Mouse (Mus musculus) kidney, postnatal 36 days (tissue): ENCODE results near the gene Cpeb4.
"Not testable (repeated sequence)": the region's sequence is repeated elsewhere in the genome, so short reads cannot be mapped to it uniquely, and the experiment has no call there.

Experiments
- DNase-seq, 2 experiments: peaks; one replicate each; pipeline ENCODE4 v3.0.0; 2021 to 2022; ENCODE audit warnings: mixed read lengths in 2 of 2

Cpeb4 gene

DNA sequence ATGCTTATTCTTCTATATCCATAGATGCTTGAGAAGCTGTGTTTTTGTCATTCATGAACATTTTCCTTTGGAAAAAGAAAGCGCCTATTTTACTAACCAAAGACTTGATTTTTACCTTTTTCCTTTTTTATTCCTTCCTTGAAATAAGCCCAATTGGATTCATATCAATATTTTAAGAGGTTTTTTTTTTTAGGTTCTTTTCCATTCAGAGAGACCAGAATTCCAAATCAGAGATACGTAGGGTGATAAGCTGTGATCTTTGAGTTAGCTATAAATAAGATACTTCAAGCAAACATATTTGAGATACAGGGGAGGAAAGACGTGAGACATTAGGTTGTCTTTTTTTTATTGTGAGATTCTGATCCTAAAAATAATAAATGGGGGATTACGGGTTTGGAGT lies at the start of gene Cpeb4:
Gene Cpeb4, plus strand, starts transcription at position 301 of the 400 bp plus-strand sequence.
- no peak for DNase-seq

DNA sequence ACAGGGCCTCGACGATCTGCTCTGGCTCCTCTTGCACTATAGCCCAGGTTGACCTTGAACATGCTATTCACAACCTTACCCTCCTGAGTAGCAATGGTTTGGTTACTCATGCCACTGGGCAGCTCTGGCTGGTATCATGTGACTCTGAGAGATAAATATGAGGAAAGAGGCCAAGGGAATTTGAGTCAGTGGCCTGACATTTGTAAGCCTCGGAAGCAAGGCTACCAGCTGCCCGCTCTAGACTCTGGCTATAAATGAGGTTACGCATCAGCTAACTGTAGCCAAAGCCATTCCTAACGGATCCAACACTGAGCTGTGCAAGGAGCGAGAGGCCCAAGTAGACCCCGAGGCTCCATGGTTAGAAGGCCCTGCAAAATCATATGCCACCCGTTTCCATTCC lies 49.5 kb upstream of the Cpeb4 start:
- DNase-seq = no peak

DNA sequence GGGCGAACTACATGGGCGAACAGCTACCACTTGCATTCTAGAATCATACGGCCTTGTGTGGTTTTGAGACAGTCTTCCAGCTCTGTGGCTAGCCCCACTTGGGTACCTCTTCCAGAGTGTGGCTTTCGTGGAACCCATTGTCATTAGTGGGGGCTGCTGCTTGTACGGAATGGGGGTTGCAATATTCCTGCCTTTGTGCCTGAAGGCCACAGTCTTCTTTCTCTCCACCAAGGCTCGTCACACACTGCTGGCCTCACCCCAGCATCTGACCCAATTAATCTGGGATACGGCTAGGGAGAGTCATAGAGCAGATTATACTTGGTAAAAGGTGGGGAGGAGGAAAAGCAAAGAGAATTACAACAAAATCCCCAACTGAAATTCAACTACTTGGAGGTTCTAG lies 48.5 kb upstream of the Cpeb4 start:
- DNase-seq = no peak

DNA sequence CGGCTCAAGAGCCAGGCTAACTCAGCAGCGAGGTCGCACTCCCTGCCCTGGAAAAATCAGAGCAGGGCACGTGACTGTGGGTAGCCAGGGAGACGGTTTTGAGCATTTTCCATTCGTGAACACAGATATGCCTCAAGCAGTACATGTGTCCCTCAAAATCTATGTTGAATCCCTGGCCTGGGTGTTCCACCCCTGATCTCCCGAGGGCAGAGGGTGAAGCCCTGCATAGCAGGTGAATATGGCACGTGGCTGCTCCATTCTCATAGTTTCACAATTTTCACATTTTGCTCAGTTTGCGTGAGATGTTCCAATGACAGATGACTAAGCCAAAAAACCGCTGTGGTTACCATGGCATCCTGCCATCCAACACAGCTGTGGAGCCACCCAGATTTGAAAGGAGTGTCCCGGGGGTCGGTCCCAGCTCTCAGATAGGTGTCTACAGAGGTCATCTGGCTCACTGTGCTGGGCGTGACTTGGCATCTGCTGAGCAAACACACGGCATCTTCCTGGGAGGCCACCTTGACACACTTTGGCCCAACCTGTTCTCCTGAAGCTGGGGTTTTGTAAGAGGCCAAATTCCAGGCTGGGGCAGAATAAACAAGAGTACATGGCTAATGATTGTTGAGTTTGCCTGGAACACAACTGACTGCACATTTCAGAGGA lies 47.4 kb upstream of the Cpeb4 start:
- peak; percentile 91 to 97 for DNase-seq

DNA sequence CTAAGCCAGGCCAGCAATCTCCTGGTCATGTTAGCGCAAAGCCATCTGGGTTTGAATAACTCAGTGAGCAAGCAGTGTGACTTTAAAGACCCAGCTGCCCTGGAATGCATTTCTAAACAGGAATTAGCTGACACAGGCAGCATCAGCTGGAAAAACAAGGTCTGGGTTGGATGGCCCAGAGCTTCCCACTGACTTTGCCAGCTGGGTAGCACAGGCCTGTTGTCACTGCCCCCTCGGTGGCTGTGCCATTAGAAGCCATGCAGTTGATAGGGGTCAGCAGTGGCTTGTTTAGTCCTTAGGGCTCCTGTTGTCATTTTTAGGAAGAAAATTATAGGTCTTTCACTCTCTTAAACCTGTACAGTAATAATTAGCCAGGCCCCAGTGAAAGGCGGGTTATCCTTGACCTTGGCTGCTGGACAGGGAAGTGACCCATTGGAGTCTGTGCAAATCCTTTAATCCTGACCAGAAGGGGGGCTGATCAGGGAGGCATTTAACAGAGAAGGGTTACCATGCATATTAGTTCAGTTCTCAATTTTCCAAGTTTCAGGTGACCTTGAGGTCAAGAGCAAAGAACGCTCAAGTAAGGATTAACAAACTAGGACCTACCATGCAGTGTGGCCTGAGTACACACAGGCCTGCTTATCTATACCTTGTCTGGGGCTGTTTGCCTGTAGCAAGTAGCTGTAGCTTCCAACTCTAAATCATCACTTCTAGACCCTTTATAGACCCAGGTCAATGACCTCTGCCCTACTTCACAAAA lies 43.8 kb upstream of the Cpeb4 start:
- DNase-seq = peak; percentile 79 to 93

DNA sequence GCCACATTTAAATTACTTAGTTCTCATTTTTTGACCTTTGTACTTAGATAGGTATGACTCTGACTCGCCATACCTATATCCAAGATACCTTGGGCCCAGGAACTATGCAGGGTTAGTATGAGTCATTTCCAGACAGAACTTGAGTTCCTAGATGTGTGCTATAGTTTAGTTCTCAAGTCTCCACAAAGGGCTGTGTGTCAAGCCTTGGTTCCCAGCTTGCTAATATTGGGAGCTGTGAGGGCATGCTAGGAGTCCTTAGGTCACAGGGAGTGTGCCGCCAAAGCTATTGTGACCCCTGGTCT lies 43.3 kb upstream of the Cpeb4 start:
- no peak for DNase-seq

DNA sequence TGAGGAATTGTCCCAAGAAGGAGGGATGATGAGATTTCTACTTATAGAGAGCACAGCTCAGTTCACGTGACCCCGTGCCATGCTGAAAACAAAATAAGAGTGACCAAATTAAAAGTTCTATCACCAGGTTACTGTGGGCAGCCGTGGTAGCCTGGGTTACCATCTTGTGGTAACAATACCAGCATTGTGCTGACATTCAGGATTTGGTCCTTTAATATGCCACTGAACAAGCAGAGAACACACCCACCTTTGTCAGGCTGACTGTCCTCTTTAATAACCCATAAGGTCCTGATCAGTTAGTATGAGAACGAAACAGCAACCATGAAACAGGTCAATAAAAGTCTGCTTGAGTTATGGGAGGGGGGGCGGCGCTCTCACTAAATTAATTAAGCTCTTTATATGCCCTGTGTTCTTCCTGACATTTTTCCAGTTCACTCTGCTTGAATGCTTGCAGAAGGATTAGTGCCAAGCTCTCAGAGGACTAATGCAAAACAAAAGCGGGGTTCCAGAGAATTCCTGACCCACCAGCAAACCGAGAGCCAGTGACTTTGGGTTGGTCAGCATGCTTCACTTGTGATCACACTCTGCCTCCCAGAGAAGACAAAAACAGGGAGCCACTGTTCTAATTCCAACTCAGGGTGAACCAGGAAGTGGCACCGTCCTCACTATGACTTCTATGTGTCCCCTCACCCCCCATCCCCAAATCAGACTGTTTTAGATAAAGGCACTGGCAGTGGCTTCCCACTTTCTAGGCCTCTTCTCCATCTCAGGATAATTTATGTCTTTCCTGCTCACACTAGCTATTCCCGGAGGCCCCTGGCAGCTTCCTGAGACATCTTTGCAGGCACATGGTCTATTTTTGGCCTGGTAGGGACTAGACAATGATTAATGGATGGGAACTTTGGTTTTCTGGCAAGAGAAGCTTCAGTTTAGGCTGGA lies 41.5 kb upstream of the Cpeb4 start:
- DNase-seq = peak; percentile 67 to 88

DNA sequence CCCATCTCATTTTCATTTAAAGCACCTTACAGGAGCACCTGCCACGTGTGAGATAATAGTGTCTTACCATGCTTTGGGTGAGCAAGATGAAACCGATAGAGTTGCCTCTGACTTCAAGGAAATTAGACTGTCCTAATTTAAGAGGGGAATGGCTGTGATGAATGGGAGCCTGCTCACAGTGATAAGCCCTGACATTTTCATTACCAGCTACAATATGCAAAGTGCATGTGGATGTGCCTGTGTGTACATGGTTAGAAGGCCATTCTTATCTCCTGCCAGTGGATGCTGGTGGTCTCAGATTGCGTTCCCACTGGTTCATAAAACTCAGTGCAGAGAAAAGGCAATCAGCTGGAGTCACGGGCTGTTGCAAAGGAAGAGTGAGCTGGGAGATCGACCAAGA lies 40.6 kb upstream of the Cpeb4 start:
- DNase-seq = no peak

DNA sequence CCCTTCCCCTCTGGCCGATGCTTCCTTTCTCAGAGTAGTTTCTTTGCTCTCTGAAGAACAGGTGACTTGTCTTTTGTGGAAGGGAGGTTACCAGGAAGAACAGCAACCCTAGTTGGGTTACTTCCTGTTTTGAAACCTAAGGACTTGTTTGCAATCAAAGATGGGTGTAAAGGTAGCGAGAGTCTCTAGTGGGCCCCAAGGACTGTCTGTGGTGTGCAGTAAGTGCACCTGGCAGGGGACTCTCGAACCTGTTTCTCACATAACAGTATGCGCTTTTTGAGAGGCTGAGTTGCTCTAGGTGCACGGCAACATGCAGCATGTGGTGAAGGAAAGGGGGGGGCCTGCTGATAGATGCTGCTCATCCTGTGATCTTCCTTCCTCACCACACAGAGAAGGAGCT lies 40.0 kb upstream of the Cpeb4 start:
- DNase-seq = no peak

DNA sequence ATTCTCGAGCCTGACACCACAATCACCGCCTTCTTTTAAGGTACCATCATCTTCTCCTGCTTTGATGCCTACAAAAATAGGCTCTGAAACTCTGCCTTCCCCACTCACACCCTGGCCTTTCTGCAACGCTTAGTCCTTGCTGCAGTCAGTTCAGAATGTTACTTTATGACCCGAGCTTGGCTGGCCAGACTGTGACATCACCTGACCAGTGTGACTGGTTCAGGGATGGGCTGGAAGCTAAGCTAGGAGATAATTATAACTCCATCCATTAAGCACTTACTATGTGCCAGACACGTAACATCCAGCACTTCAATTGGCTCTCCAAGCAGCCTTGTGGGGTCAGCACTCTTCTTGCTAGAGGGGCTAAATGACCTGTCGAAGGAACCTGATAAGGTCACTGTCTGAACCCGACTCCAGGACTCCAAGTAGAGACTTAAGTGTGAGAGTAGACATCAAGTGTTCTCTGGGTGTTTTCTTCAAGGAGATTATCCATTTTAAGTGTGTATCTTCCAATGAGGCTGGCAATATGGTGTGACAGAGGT lies 39.5 kb upstream of the Cpeb4 start:
- no peak for DNase-seq

DNA sequence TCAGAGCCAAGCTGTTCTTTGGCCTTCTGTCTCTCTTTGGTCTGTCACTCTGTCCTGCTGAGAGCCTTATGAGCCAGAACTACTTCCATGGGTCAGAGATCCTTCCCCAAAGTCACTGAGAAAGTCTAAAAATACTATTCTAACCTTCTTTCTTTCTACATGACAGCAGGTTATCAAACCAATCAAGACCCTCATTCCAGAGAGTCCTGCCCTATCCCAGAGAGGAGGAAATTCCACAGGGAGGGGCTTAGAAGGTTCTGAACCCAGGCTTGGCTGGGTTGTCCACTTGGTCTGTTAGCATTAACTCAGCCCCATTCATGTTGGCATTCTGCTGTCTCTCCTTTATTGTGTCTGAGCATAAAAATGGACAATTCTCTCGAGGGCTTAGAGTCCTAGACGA lies 38.5 kb upstream of the Cpeb4 start:
- peak in 1 of 2 experiments; percentile 53 for DNase-seq

DNA sequence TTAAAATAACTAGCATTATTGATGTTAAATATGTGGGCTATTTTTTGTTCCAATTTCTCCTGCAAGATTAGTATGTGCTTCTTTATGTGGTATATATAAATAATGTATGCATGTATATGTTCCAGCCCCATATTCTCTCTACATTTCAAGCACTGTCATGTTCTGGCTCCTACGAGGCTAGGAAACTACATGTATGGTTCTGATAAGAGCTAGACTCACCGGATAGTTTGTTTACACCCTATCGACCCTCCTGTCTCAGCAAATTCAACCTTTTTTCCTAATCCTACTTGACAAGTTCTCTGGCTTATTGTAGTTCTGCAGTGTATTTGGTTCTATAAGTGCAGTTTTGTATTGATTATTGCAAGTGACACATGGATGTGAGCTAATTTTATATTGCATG lies 36.7 kb upstream of the Cpeb4 start:
- no peak for DNase-seq

DNA sequence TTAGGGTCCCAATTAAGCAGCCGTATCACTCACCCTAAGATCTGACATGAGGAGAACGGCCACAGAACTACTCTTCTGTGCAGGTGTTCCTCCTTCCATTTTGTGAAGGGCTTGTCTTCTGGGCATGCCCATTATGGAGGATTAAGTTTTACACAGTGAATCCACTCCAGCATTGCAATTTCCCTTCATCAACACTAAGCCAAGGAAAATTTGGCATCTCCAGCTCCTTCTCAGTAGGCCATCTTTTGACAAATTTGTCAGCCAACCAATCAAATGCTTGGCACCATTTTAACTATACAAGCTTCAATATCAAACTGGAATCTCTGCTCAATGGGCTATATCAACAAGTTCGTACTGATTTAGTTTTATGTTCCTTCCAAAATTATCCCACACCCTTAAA lies 34.8 kb upstream of the Cpeb4 start:
- DNase-seq = no peak

DNA sequence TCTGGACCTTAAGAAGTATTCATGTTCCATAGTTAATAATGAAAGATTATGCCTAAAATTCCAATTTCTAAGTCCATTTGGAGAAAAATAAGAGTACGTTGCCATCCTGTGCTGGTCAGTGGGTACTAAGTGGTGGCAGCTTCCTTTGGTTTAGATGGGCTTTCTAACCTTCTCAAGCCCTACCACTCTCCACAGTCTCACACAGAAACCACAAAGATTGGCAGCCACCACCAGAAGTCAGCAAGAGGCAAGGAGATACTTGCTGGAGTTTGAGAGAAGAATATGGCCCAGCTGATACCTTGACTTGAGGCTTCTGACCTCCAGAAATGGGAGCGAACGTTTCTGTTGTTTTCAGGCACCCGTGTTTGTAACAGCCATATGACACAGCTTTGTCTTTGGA lies 34.3 kb upstream of the Cpeb4 start:
- DNase-seq = no peak

DNA sequence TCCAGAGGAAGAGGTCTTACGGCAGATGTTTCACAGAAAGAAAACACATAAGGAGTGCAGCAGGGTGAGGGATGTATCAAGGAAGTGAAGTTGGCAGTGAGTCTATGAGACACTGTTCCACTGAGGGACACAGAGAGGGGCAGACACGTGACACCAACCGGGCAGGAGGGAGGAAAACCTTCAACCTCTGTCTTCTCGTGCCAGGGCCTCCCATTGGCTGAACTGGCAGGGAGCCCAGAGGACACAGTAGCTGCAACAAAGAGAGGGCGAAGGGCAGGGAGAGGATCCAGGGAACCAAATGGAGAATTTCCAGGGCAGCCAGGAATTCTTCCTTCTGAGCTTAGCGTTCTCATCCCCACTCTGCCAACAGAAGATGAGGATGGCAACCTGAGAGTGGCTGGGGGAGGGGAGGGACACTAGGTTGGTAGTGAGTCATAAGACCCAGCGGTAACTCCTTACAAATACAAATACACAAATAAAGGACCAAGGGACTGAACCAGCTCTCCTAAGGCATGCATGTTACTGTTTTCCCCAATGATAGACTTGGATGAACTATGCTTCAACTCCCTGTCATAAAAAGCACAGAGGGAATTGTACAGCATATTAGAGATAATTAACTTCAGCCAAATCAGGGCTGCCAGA lies 33.4 kb upstream of the Cpeb4 start:
- peak; percentile 95 to 97 for DNase-seq

DNA sequence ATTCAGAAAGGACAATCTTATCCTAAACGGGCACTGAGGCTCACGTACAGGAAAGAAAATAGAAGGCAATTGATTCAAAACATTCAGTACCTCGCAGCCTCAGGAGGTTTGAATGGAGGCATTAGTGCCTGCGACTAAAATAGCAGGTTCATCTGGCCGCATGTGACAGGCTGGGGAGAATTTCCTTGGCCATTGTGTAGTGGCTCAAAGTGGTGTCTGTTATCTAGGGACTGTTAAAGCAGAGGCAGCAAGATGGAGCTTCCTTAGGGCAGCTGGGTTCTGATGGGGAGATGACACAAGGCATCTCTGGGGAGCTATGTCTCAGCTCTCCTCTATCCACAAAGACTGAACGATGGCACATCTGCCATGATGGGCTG lies 32.9 kb upstream of the Cpeb4 start:
- DNase-seq = no peak

DNA sequence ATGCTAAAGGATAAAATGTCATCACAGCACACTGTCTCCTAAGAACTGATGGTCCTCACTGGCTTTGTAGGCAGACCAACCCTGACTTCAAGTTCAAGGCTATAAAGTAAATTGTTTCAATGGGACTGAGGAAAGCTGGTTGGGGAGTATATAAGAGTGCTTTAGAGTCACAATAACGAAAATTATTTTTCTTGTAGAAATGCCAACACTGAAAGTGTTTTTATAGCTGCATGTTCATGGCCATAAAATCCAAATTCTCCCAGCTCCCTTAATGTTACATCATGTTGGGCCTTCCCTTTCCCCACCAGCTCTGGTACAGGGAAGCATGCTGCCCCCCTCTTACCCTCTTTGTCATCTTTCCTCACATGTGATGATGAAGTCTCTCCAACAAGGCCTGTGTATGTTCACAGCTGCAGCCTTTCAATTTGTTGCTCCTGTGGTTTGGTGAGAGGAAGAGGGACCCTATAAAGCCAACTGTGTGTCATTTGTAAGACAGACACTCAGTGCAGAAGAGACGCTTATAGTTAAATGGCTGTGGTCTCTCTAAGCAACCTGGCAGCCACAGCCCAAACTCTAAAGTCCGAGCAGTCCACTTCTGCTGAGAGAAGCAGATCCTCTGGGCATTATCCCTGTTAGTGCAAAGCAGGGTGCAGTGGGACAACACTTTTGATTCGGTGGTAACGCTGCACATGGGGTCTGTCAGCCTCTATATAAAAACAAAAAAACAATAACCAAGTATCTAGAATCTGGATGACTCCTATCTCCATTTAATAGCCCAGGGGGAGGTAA lies 29.6 kb upstream of the Cpeb4 start:
- DNase-seq = peak; percentile 48 to 54

DNA sequence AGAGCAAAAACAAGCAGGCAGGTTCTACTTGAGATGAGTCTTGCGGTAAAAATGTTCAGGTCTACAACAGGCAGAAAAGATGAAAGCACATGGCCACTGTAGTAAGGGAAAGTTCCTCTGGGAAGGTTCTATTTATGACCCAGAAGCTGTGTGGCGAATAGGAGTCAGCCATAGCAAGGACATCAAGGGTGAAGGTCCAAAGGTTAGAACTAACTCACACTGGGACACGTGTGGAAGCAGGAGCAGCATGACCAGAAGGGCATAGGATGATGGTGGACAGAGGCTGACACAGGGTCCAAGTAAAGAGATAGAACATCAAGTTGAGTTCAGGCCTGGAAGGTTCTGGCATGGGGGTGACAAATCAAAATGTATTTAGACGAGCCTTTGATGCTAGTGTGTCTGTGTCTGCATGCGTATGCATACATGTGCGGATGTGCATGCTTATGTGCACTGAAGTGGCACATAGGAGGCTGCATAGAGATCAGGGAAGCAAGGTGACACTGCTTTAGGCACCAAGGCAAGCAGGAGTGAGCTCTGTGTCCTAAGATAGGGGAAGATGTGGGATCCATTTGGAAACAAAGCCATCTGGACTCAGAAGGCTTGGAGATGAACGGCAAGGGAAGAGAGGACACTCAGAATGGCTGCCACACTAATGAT lies 28.7 kb upstream of the Cpeb4 start:
- no peak for DNase-seq

DNA sequence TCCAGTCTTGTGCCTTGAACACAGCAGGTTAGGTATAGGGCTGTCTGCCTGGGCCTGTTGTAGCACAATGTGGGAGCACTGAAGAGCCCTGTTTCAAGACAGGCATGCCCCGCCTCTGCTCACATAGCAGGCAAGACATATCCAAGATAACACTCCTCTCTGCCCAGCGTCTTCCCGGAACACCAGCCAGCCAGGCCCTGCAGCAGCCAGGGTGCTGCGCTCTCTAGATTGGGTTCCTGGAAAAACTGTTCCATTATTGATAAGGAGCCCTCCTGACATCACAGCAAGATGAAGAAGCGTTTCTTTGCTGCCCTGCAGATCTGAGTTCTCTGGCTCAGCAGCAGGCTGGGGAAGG lies 28.2 kb upstream of the Cpeb4 start:
- no peak for DNase-seq

DNA sequence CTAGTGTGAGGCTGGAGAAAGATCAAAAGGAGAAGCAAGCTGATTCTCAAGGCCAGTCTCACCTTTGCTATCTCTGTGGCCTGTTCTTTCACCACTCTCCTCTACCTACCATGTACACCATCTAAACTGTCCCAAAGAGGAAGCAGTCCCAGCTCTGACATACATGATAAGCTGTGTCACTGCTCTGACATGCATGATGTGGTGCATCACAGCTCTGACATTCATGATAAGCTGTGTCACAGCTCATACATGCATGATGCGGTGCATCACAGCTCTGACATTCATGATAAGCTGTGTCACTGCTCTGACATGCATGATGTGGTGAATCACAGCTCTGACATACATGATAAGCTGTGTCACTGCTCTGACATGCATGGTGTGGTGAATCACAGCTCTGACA lies 26.9 kb upstream of the Cpeb4 start:
- not testable (repeated sequence) for DNase-seq

DNA sequence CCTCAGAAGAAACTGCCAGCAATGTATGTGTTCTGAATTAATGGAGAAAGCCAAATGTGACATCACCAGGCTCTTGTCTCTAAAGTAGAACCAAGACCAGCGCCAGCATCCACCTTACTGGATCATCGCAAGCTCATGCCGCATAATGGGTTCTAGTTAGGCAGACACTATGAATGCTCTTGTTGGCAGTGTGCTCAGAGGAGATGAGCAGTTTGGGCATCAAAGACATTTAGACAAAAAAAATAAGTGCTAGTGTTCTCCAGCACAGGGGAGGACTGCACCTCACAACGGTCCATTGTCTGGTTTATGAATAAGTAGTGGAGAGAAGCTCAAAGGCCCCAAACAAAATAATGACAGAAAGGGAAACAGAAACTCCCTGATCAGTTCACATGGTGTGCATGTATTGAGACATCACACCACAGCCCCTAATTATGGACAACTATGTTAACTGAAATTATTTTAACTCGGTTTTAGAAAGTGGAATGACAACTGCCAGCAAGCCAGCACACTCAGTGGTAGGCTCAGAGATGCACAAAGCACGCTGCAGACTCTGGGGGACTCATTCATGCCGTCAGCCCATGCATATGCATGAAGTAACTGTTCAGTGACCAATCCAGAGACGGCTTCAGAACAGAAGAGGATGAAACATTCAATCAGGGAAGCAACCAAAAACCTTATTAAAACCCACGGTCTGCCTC lies 25.1 kb upstream of the Cpeb4 start:
- DNase-seq = no peak
